In the genomic region with DNA sequence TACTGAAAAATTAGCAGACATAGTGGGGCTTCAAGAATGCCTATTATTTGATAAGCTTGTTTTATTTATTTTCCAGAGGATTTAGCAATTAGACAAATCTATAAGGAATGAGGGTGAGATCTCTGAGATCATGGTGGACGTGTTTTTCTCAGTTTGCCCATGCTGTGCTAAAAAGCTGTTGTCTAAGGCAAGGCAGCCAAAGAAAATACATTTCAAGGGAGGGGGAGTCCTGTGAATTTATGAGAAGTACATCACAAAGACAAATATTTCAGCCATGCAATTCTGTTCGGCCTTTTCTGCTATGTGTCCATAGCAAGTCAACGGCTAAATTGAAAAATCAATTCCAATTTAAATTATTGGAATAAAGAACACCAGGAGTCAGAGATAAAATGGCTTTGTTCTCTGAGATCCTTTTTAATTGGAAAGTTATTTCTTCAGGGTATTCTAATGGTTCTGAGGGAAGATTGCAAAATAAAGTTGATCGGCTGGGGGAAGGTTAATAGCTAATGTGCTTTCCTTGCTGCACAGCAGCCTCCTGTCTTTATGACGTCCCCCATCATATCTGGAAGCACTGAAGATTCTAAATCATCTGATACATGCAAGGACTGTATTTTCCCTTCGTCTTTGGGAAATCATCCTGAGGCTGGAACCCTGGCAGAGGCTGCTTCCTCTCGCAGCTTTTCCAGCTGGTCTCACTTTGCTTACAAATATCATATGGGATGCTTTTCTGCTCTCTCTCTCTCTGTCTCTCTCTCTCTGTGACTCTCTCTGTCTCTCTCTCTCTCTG, we compare ENCODE assay signal across 15 mouse cellular contexts.
DNase-seq lines count a peak whose midpoint lies in the region; ATAC-seq and TF ChIP-seq lines count a peak whose summit lies in the region.
"Had no signal": no experiment of that assay in that cellular context is flagged by ENCODE, and none has a peak within 500 bp of the region (broad histone marks: within the 10 kb centered on the region; RNA-seq: fewer than 3 reads in every experiment).

No protein-coding gene starts in this region.

- WGBS in kidney, embryonic 16.5 days = 38% methylated on average over 7 of the region's 7 CpGs
- WGBS in hindbrain, embryonic 11.5 days = 36% methylated on average over 7 of the region's 7 CpGs
- WGBS in midbrain, embryonic 16.5 days = 24% methylated on average over 7 of the region's 7 CpGs

- 0 out of 2 replicates have a peak overlapping the region, but pooled peaks have one; percentile 8 for H3K4me2 ChIP-seq in kidney, embryonic 16.5 days (replicated peaks; ENCODE audit: low read depth, low read length)
- no peak overlapping the region for H3K4me2 ChIP-seq in hindbrain, embryonic 11.5 days (replicated peaks; ENCODE audit: low read depth, low read length)
- 0 out of 2 replicates have a peak overlapping the region, but pooled peaks have one; percentile 12 for H3K4me2 ChIP-seq in midbrain, embryonic 16.5 days (ENCODE audit: low read length)
- H3K4me2 ChIP-seq: embryonic facial prominence, embryonic 12.5 days; heart, embryonic 12.5 days; limb, embryonic 13.5 days had no signal

- no peak overlapping the region for H3K4me3 ChIP-seq in kidney, embryonic 16.5 days (ENCODE audit: low read length)
- no peak overlapping the region for H3K4me3 ChIP-seq in hindbrain, embryonic 11.5 days (ENCODE audit: low read depth, low read length)
- no peak overlapping the region for H3K4me3 ChIP-seq in midbrain, embryonic 16.5 days (ENCODE audit: low read depth, low read length)
- H3K4me3 ChIP-seq in layer of hippocampus, adult 2 months = no peak overlapping the region
- H3K4me3 ChIP-seq: embryonic facial prominence, embryonic 12.5 days; heart, embryonic 12.5 days; limb, embryonic 13.5 days; myocyte had no signal

- no peaks in the 10 kb centered on the region for H3K9me3 ChIP-seq in kidney, embryonic 16.5 days (ENCODE audit: low read length)
- H3K9me3 ChIP-seq in hindbrain, embryonic 11.5 days (ENCODE audit: control insufficient read depth, low read length) = no peaks in the 10 kb centered on the region
- H3K9me3 ChIP-seq in midbrain, embryonic 16.5 days (replicated peaks; ENCODE audit: control insufficient read depth, low read length, poor library complexity, severe bottlenecking) = no peaks in the 10 kb centered on the region
- H3K9me3 ChIP-seq: embryonic facial prominence, embryonic 12.5 days; G1E; heart, embryonic 12.5 days; limb, embryonic 13.5 days had no signal

- ATAC-seq in kidney, embryonic 16.5 days (ENCODE audit: low FRiP score, low TSS enrichment) = no peak
- ATAC-seq in hindbrain, embryonic 11.5 days (ENCODE audit: low FRiP score) = peak; percentile 12; the same call in 1 of the 2 replicates
- peak; percentile 28; the same call in 1 of the 2 replicates for ATAC-seq in midbrain, embryonic 16.5 days
- ATAC-seq: intestine, postnatal 0 days had no signal

- H3K36me3 ChIP-seq in kidney, embryonic 16.5 days (ENCODE audit: insufficient read depth, low read length) = no peaks in the 10 kb centered on the region
- no peaks in the 10 kb centered on the region for H3K36me3 ChIP-seq in hindbrain, embryonic 11.5 days (ENCODE audit: control insufficient read depth, insufficient read depth, low read length)
- no peaks in the 10 kb centered on the region for H3K36me3 ChIP-seq in midbrain, embryonic 16.5 days (ENCODE audit: control insufficient read depth, insufficient read depth, low read length)
- H3K36me3 ChIP-seq: embryonic facial prominence, embryonic 12.5 days; G1E; heart, embryonic 12.5 days; limb, embryonic 13.5 days had no signal

- peak; percentile 24 for DNase-seq in embryo, embryonic 10.5 days (ENCODE audit: low spot score)
- no peak for DNase-seq in embryo, embryonic 10 days (ENCODE audit: low spot score)
- no peak for DNase-seq in kidney, postnatal 36 days
- peak; percentile 10 for DNase-seq in hindbrain, embryonic 11.5 days (ENCODE audit: low spot score)
- no peak for DNase-seq in spleen, adult 18-20 months
- no peak for DNase-seq in layer of hippocampus, adult 2 months (ENCODE audit: low spot score in 2 of 2)
- DNase-seq: right cerebral cortex, postnatal 25 days had no signal

- H3K9ac ChIP-seq in kidney, embryonic 16.5 days (replicated peaks; ENCODE audit: low read length) = no peak overlapping the region
- H3K9ac ChIP-seq in hindbrain, embryonic 11.5 days (ENCODE audit: low read depth, low read length) = no peak overlapping the region
- no peak overlapping the region for H3K9ac ChIP-seq in midbrain, embryonic 16.5 days (ENCODE audit: low read depth, low read length)
- H3K9ac ChIP-seq: embryonic facial prominence, embryonic 12.5 days; heart, embryonic 12.5 days; limb, embryonic 13.5 days had no signal

- H3K27ac ChIP-seq in kidney, embryonic 16.5 days (ENCODE audit: low read length) = no peak overlapping the region
- no peak overlapping the region for H3K27ac ChIP-seq in hindbrain, embryonic 11.5 days (ENCODE audit: low read depth, low read length)
- 0 out of 2 replicates have a peak overlapping the region, but pooled peaks have one; percentile 55 for H3K27ac ChIP-seq in midbrain, embryonic 16.5 days (ENCODE audit: low read length)
- H3K27ac ChIP-seq in layer of hippocampus, adult 2 months = no peak overlapping the region
- H3K27ac ChIP-seq: embryonic facial prominence, embryonic 12.5 days; limb, embryonic 13.5 days had no signal

- TF ChIP-seq CTCF in layer of hippocampus, adult 2 months (conservative IDR thresholded peaks at IDR 0.05) = no peak

- H3K4me1 ChIP-seq in kidney, embryonic 16.5 days (ENCODE audit: insufficient read depth, low read length) = no peaks in the 10 kb centered on the region
- H3K4me1 ChIP-seq in hindbrain, embryonic 11.5 days (replicated peaks; ENCODE audit: control insufficient read depth, insufficient read depth, low read length) = no peaks in the 10 kb centered on the region
- H3K4me1 ChIP-seq in midbrain, embryonic 16.5 days (ENCODE audit: control insufficient read depth, insufficient read depth, low read length) = peaks cover 4% of the 10 kb centered on the region
- H3K4me1 ChIP-seq: embryonic facial prominence, embryonic 12.5 days; heart, embryonic 12.5 days; limb, embryonic 13.5 days had no signal

- H3K27me3 ChIP-seq in kidney, embryonic 16.5 days (ENCODE audit: insufficient read depth, low read length) = no peaks in the 10 kb centered on the region
- H3K27me3 ChIP-seq in hindbrain, embryonic 11.5 days (ENCODE audit: control insufficient read depth, insufficient read depth, low read length) = no peaks in the 10 kb centered on the region
- no peaks in the 10 kb centered on the region for H3K27me3 ChIP-seq in midbrain, embryonic 16.5 days (ENCODE audit: control insufficient read depth, insufficient read depth, low read depth, low read length)
- H3K27me3 ChIP-seq: embryonic facial prominence, embryonic 12.5 days; heart, embryonic 12.5 days; limb, embryonic 13.5 days had no signal

Comparison
In these comparisons a context has a peak if more than half of its experiments do, and no peak if none do; other contexts are left out.
1. DNase-seq: peak in embryo, embryonic 10.5 days (single experiment) and hindbrain, embryonic 11.5 days (single experiment); none in embryo, embryonic 10 days (single experiment), kidney, postnatal 36 days (0 of 2), spleen, adult 18-20 months (0 of 2) and layer of hippocampus, adult 2 months (0 of 2).